Mouse (Mus musculus): ENCODE measurements around the gene Rtkn.
A peak's percentile ranks its signal among the peaks of the same experiment; 100 is the strongest.

Gene Rtkn

GRCm38 (mm10) chr6:83134951-83135513 is at the start of gene Rtkn:
Gene Rtkn, plus strand, starts transcription at chr6:83135463.
- no peak for DNase-seq (ENCODE audit: low spot score in 2 of 2)

GRCm38 (mm10) chr6:83086121-83087035 is 48.9 kb upstream of the Rtkn start, which contains the start of gene Lbx2:
Gene Lbx2, plus strand, starts transcription at chr6:83086367.
- DNase-seq (ENCODE audit: low spot score in 2 of 2) = no peak

GRCm38 (mm10) chr6:83087205-83087925 is 47.9 kb upstream of the Rtkn start:
- no peak for DNase-seq (ENCODE audit: low spot score in 2 of 2)

- no peak for DNase-seq (ENCODE audit: low spot score in 2 of 2)
These were observed 47.4 kb upstream of the Rtkn start for GRCm38 (mm10) chr6:83087926-83088260.

- DNase-seq (ENCODE audit: low spot score in 2 of 2) = no peak
These were observed 42.7 kb upstream of the Rtkn start for GRCm38 (mm10) chr6:83092416-83093127.

- no peak for DNase-seq (ENCODE audit: low spot score in 2 of 2)
These were observed 39.3 kb upstream of the Rtkn start for GRCm38 (mm10) chr6:83095968-83096367.

- no peak for DNase-seq (ENCODE audit: low spot score in 2 of 2)
These were observed 36.9 kb upstream of the Rtkn start for GRCm38 (mm10) chr6:83098411-83098810.

- DNase-seq (ENCODE audit: low spot score in 2 of 2) = peak; percentile 89
These were observed 34.0 kb upstream of the Rtkn start, which contains the start of the genes Ccdc142 and Gm42688 for GRCm38 (mm10) chr6:83101316-83101687. Gene Ccdc142, plus strand, starts transcription at chr6:83101601. Gene Gm42688, plus strand, starts transcription at chr6:83101617.

- DNase-seq (ENCODE audit: low spot score in 2 of 2) = peak in 1 of 2 experiments; percentile 50
These were observed 33.3 kb upstream of the Rtkn start for GRCm38 (mm10) chr6:83101688-83102556.

GRCm38 (mm10) chr6:83103130-83103650 is 32.1 kb upstream of the Rtkn start:
- no peak for DNase-seq (ENCODE audit: low spot score in 2 of 2)

- no peak for DNase-seq (ENCODE audit: low spot score in 2 of 2)
These were observed 31.1 kb upstream of the Rtkn start for GRCm38 (mm10) chr6:83104158-83104557.

GRCm38 (mm10) chr6:83107566-83108400 is 27.5 kb upstream of the Rtkn start:
- DNase-seq (ENCODE audit: low spot score in 2 of 2) = no peak

GRCm38 (mm10) chr6:83108762-83109668 is 26.2 kb upstream of the Rtkn start, which contains the start of gene Mrpl53:
Gene Mrpl53, plus strand, starts transcription at chr6:83109040.
- peak; percentile 61 to 68 for DNase-seq (ENCODE audit: low spot score in 2 of 2)

- no peak for DNase-seq (ENCODE audit: low spot score in 2 of 2)
These were observed 23.6 kb upstream of the Rtkn start for GRCm38 (mm10) chr6:83111510-83112136.

- peak; percentile 86 to 90 for DNase-seq (ENCODE audit: low spot score in 2 of 2)
These were observed 20.1 kb upstream of the Rtkn start, which contains the start of gene Mogs for GRCm38 (mm10) chr6:83115011-83115671. Gene Mogs, plus strand, starts transcription at chr6:83115496.

GRCm38 (mm10) chr6:83115682-83116372 is 19.4 kb upstream of the Rtkn start:
- DNase-seq (ENCODE audit: low spot score in 2 of 2) = no peak
